Mouse (Mus musculus) MEL (cell line): ENCODE measurements around the gene Spns2.
A peak's percentile ranks its signal among the peaks of the same experiment; 100 is the strongest.

Experiments used
- CTCF ChIP-seq, 3 experiments: IDR thresholded peaks in 2 of 3; conservative IDR thresholded peaks in 1 of 3; 2 replicates each; pipeline ENCODE4 v1.5.1; 2011 to 2012; ENCODE audit warnings: low read length in 3 of 3, low read depth in 2 of 3, mild to moderate bottlenecking in 2 of 3, improper control_type of control experiment in 1 of 3, inconsistent platforms in 1 of 3, mixed read lengths in 1 of 3, moderate library complexity in 1 of 3; ENCODE audit not compliant: control insufficient read depth in 1 of 3, insufficient read depth in 1 of 3, poor library complexity in 1 of 3, severe bottlenecking in 1 of 3
- ELF1 ChIP-seq: IDR thresholded peaks from 2 replicates; pipeline ENCODE4 v1.6.1; 2014; ENCODE audit warnings: low read depth, mild to moderate bottlenecking, inconsistent platforms, low read length, improper control_type of control experiment, moderate library complexity
- HCFC1 ChIP-seq: IDR thresholded peaks from 2 replicates; pipeline ENCODE4 v1.6.1; 2012; ENCODE audit warnings: low read depth, mild to moderate bottlenecking, inconsistent platforms, low read length, improper control_type of control experiment, moderate library complexity
- POLR2AphosphoS2 ChIP-seq: IDR thresholded peaks from 2 replicates; pipeline ENCODE4 v1.6.1; 2011; ENCODE audit warnings: low read length, improper control_type of control experiment

DNA sequence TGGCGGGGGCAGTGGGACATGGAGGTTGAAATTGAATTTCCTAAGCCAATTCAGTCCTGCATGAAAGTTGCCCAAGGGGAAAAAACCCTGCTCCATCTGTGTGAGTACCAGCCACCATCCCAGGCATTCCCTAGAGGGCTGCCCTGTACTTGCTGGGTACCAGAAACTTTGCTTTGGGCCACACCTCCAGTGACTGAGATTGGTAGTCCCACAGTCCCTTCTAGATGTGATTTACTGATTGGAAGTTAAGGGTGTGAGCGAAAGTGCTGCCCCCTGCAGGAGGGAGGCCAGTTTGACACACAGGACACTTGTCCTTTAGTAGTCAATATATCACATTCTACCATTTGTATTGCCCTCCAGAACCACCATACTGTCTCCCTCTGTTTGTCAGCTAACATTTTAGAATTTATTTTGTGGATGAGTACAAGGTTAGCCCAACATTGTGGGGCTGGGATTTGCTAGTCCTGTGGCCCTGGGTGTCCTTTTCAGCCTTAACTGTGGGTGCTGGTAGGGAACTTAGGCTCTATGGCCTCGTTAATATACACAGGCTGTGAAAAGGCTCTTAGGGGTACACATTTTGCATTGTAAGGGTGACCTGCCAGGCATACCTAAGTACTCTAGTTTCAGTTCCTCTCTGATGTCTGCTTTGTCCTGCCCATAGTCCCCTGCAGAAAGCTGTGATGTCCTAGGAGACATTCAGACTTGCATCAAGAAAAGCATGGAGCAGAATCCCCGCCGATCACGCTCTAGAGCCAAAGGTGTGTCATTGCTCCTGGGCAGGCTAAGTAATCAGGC, 43.2 kb downstream of the Spns2 start:
- TF ChIP-seq CTCF (IDR thresholded peaks at IDR 0.05 in 2 of 3, conservative IDR thresholded peaks at IDR 0.05 in 1 of 3; ENCODE audit: control insufficient read depth in 1 of 3, insufficient read depth in 1 of 3, low read depth in 2 of 3, low read length in 3 of 3, poor library complexity in 1 of 3, severe bottlenecking in 1 of 3) (peak; percentile 82 to 90 (median 84)), POLR2AphosphoS2 (no peak), ELF1 (no peak), HCFC1 (0 out of 2 replicates have a peak, but pooled peaks have one; percentile 59)
